Mouse (Mus musculus): ENCODE measurements around the gene Rhoh. TPM values are rescaled to one million over a fixed set of nuclear protein-coding genes. Genes with fewer than 3 reads are reported as not detected.

Rhoh gene
- polyA plus RNA-seq, 1 experiment = 135 TPM

DNA sequence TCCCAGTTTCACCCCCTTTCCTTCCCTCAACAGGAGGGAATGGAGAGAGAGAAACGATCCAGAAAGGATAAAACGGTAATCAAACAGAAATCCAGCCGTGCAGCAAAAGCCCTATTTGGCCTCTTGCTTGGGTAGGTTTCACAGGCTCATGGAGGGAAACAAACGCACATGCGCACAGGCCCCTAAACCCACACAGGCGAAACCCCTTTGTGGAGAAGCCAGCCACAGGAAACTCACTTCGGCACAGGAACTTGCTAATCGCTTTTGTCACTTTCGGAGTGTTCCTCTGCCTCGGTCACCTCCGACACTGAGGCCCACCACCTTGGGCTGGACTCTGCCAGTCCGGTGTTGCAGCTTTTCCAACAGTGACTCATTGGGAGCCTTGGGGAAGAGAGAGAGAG is 2.3 kb downstream of the Rhoh start:
- DNase-seq = peak; percentile 90
- Histone ChIP-seq H3K4me3 (ENCODE audit: control insufficient read depth, insufficient read depth, low read length) (peak overlapping the region; percentile 95), H3K27ac (ENCODE audit: control insufficient read depth, insufficient read depth, low read length) (peak overlapping the region; percentile 99), H3K4me1 (replicated peaks; ENCODE audit: control insufficient read depth, insufficient read depth, low read length) (peaks cover 17% of the 10 kb centered on the region), H3K36me3 (ENCODE audit: control insufficient read depth, insufficient read depth, low read length) (peaks cover 8% of the 10 kb centered on the region; the same call in 1 of the 2 replicates), H3K27me3 (ENCODE audit: control insufficient read depth, insufficient read depth, low read length) (no peaks in the 10 kb centered on the region)
- TF ChIP-seq CTCF (IDR thresholded peaks at IDR 0.05; ENCODE audit: borderline replicate concordance, control insufficient read depth, extremely low read depth, insufficient read depth, low read length, poor library complexity) = peak; percentile 38; the same call in 1 of the 2 replicates
- peak; percentile 88 for TF ChIP-seq POLR2A (IDR thresholded peaks at IDR 0.05; ENCODE audit: control insufficient read depth, extremely low read depth, insufficient read depth, low read length, poor library complexity)
- 5% methylated on average over 12 of the region's 12 CpGs for WGBS

DNA sequence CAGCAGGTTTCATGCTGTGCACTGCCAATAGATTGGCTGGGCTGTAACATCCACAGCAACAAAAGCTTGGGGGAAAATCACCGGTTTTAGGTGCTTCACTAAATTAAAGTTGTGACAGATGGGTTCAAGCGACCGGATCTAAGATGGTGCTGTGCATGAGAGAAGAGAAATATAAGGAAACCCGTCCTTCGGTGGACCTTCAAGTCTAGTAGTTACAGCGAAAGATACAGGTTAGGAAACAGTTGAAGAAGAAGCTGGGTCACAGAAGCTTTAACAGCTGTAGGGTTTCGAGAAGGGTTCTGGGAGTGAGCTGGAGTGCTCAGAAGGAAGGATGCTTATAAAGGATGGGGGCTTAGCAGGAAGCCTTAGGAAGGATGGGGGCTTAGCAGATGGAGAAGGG is 3.5 kb downstream of the Rhoh start:
- Histone ChIP-seq H3K4me1 (replicated peaks; ENCODE audit: control insufficient read depth, insufficient read depth, low read length) (peaks cover 22% of the 10 kb centered on the region), H3K27ac (ENCODE audit: control insufficient read depth, insufficient read depth, low read length) (peak overlapping the region; percentile 83)

DNA sequence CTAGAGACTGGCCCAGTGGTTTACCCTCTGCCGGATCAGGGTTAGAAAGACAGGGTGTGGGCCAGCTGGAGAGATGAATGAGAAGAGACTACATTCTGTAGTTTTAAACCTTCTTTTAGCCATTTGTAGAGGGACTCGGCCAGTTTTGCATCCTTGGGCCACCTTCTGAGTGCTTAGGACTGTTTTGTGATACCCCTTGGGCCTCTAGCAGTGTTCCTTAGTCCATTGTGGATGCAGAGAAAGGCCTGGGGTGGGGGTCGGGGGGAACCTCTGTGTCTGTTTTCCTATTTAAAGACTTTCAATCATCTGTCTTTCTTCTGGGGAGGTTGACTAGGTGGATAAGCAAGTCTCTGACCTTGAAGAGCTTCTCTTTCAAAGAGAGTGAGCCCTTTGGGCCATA is 3.9 kb downstream of the Rhoh start:
- TF ChIP-seq CTCF (IDR thresholded peaks at IDR 0.05; ENCODE audit: borderline replicate concordance, control insufficient read depth, extremely low read depth, insufficient read depth, low read length, poor library complexity) (no peak), POLR2A (IDR thresholded peaks at IDR 0.05; ENCODE audit: control insufficient read depth, extremely low read depth, insufficient read depth, low read length, poor library complexity) (no peak)
- whole genome bisulfite sequencing = 8% methylated on average over 3 of the region's 3 CpGs
- peaks cover 8% of the 10 kb centered on the region; the same call in 1 of the 2 replicates for H3K36me3 ChIP-seq (ENCODE audit: control insufficient read depth, insufficient read depth, low read length)
- peak overlapping the region; percentile 56 for H3K4me3 ChIP-seq (ENCODE audit: control insufficient read depth, insufficient read depth, low read length)
- DNase-seq = no peak
- no peaks in the 10 kb centered on the region for H3K27me3 ChIP-seq (ENCODE audit: control insufficient read depth, insufficient read depth, low read length)
- peak overlapping the region; percentile 83 for H3K27ac ChIP-seq (ENCODE audit: control insufficient read depth, insufficient read depth, low read length)
- H3K4me1 ChIP-seq (replicated peaks; ENCODE audit: control insufficient read depth, insufficient read depth, low read length) = peaks cover 22% of the 10 kb centered on the region

More for the DNA sequence above, 3.5 kb downstream of the Rhoh start:
- no peaks in the 10 kb centered on the region for H3K27me3 ChIP-seq (ENCODE audit: control insufficient read depth, insufficient read depth, low read length)
- H3K36me3 ChIP-seq (ENCODE audit: control insufficient read depth, insufficient read depth, low read length) = peaks cover 8% of the 10 kb centered on the region; the same call in 1 of the 2 replicates
- no peak for DNase-seq
- H3K4me3 ChIP-seq (ENCODE audit: control insufficient read depth, insufficient read depth, low read length) = peak overlapping the region; percentile 56
- no peak for TF ChIP-seq POLR2A (IDR thresholded peaks at IDR 0.05; ENCODE audit: control insufficient read depth, extremely low read depth, insufficient read depth, low read length, poor library complexity)
- no peak for TF ChIP-seq CTCF (IDR thresholded peaks at IDR 0.05; ENCODE audit: borderline replicate concordance, control insufficient read depth, extremely low read depth, insufficient read depth, low read length, poor library complexity)
- 4% methylated on average over 7 of the region's 7 CpGs for WGBS

DNA sequence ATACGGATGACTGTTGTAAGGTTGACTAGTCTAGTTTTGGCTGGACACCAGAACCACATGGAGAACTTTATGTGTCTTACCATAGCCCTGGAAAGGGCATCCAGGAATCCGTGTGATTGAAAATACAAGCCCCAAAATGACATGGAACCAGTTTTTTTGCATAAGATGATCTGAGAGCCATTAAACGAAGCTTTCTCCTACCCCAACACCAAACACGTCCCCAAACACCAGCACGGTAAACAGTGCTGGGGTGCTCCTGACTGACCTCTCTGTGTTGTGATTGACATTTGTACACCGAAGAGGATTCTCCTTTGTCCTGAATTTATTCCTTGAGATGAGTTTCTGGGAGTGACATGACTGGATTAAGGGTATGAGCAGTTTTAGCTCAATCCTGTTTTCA is 5.6 kb downstream of the Rhoh start:
- no peaks in the 10 kb centered on the region for H3K27me3 ChIP-seq (ENCODE audit: control insufficient read depth, insufficient read depth, low read length)
- H3K4me3 ChIP-seq (ENCODE audit: control insufficient read depth, insufficient read depth, low read length) = peak overlapping the region; percentile 99
- H3K36me3 ChIP-seq (ENCODE audit: control insufficient read depth, insufficient read depth, low read length) = peaks cover 8% of the 10 kb centered on the region; the same call in 1 of the 2 replicates
- no peak for TF ChIP-seq POLR2A (IDR thresholded peaks at IDR 0.05; ENCODE audit: control insufficient read depth, extremely low read depth, insufficient read depth, low read length, poor library complexity)
- TF ChIP-seq CTCF (IDR thresholded peaks at IDR 0.05; ENCODE audit: borderline replicate concordance, control insufficient read depth, extremely low read depth, insufficient read depth, low read length, poor library complexity) = no peak
- H3K27ac ChIP-seq (ENCODE audit: control insufficient read depth, insufficient read depth, low read length) = peak overlapping the region; percentile 59
- DNase-seq = no peak
- WGBS = 11% methylated on average over 6 of the region's 6 CpGs
- H3K4me1 ChIP-seq (replicated peaks; ENCODE audit: control insufficient read depth, insufficient read depth, low read length) = peaks cover 22% of the 10 kb centered on the region

DNA sequence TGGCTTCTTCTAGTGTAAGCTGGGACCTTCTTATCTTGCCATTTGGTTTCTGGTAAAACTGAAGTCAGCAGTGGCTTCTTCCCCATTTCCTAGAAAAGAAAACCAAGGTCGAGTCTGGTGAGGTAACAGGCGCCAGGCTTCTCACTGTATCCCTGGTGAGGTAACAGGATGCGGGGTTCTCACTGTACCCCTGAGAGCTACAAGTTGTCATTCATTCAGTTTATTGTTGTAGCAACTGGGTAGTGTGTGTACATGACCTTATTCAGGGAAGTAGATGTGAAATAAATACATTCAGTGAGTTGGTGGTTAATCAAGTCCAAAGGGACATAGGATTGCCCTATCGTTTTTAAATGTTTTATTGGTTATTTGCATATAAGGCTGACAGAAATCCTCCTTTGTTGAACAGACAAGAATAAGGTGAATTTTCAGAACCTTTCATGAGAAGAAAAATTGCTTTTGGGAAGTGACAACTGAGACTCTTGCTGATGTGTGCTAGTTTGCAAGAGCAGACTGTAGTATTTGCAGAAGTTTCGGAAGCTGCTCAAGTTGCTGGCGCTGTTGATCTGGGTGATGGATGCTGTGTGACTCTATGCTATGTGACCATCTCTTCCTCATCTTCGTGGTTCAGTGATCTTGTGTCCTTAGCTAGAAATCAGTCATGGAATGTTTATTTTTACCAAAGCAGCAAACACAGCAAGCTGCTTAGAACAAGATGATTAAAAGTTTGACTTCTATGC is 6.5 kb downstream of the Rhoh start:
- H3K27ac ChIP-seq (ENCODE audit: control insufficient read depth, insufficient read depth, low read length) = peak overlapping the region; percentile 8; the same call in 1 of the 2 replicates
- peaks cover 29% of the 10 kb centered on the region for H3K4me1 ChIP-seq (replicated peaks; ENCODE audit: control insufficient read depth, insufficient read depth, low read length)
- H3K27me3 ChIP-seq (ENCODE audit: control insufficient read depth, insufficient read depth, low read length) = no peaks in the 10 kb centered on the region
- H3K4me3 ChIP-seq (ENCODE audit: control insufficient read depth, insufficient read depth, low read length) = no peak overlapping the region
- WGBS = 8% methylated on average over 7 of the region's 7 CpGs
- peaks cover 8% of the 10 kb centered on the region; the same call in 1 of the 2 replicates for H3K36me3 ChIP-seq (ENCODE audit: control insufficient read depth, insufficient read depth, low read length)
- TF ChIP-seq CTCF (IDR thresholded peaks at IDR 0.05; ENCODE audit: borderline replicate concordance, control insufficient read depth, extremely low read depth, insufficient read depth, low read length, poor library complexity) (no peak), POLR2A (IDR thresholded peaks at IDR 0.05; ENCODE audit: control insufficient read depth, extremely low read depth, insufficient read depth, low read length, poor library complexity) (no peak)
- DNase-seq = no peak

DNA sequence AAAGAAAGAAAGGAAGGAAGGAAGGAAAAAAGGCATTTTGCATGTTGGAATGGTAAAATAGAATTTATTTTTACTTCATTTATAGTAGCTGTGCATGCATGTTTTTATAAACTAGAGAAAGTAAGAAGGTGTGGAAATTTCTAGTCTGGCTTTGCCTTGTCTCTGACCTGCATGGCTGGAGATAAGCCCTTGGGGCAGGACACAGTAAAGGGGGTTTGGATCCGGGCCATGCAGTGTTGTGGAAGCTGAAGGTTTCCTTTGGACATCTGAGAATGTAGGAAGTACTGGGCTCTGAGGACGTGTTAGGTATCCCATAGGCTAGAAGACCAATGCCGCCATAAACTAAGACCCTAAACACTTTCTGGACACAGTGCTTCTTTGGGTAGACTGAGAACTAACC is 7.4 kb downstream of the Rhoh start:
- 44% methylated on average over 3 of the region's 3 CpGs for WGBS
- Histone ChIP-seq H3K4me1 (replicated peaks; ENCODE audit: control insufficient read depth, insufficient read depth, low read length) (peaks cover 31% of the 10 kb centered on the region), H3K27ac (ENCODE audit: control insufficient read depth, insufficient read depth, low read length) (peak overlapping the region; percentile 33; the same call in 1 of the 2 replicates), H3K4me3 (ENCODE audit: control insufficient read depth, insufficient read depth, low read length) (0 out of 2 replicates have a peak overlapping the region, but pooled peaks have one; percentile 10), H3K27me3 (ENCODE audit: control insufficient read depth, insufficient read depth, low read length) (no peaks in the 10 kb centered on the region), H3K36me3 (ENCODE audit: control insufficient read depth, insufficient read depth, low read length) (peaks cover 8% of the 10 kb centered on the region; the same call in 1 of the 2 replicates)
- no peak for DNase-seq
- TF ChIP-seq POLR2A (IDR thresholded peaks at IDR 0.05; ENCODE audit: control insufficient read depth, extremely low read depth, insufficient read depth, low read length, poor library complexity) (no peak), CTCF (IDR thresholded peaks at IDR 0.05; ENCODE audit: borderline replicate concordance, control insufficient read depth, extremely low read depth, insufficient read depth, low read length, poor library complexity) (no peak)
